Mouse (Mus musculus): ENCODE measurements around the gene Mgat5. TPM values are rescaled to one million over a fixed set of nuclear protein-coding genes. Genes with fewer than 3 reads are reported as not detected.

Mgat5 gene
- total RNA-seq, 2 experiments from 2014 or later: 2.1 to 2.5 TPM

- intact Hi-C loops (cut with DNase I; ENCODE audit: low total_unique reads): no loop called here
- DNase-seq: no peak
Observed at GRCm38 (mm10) chr1:127214585-127215232, 9.9 kb downstream of the Mgat5 start.

DNA sequence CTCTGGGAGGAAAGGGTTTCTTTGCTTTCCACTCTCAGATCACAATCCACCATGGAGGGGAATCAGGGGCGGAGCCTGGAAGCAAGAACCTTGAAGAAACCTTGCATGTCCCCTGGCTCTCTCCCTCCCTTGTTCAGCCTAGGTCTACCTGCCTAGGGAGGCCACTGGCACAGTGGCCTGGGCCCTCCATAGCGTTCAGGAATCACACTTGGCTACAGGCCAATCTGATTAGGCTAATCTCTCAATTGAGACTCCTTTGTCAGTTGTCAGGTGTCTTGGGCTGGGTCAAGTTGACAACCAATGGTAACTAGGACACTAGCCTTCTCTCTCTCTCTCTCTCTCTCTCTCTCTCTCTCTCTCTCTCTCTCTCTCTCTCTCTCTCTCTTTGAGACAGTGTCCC is 12.2 kb downstream of the Mgat5 start:
- intact Hi-C loops (cut with DNase I; ENCODE audit: low total_unique reads): no loop called here
- DNase-seq: no peak

DNA sequence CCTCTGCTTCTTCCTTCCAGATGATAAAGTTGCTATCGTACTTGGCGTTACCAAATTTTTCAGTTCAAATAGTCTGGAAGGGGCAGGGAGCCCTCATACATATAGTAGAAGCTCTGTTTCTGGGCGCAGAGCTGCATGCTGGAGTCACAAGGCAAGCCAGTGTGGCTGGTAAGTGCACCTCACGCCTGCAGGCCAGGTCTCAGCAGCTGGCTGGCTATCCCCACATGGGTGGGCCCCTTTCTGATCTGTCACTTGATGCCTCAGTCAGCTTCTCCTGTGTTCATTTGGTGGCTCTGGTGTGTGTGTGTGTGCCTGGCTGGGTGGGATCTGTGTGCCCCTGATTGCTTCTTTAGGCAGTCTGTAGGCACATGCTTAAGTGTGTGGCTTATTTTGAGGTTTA is 12.8 kb downstream of the Mgat5 start:
- intact Hi-C loops (cut with DNase I; ENCODE audit: low total_unique reads): no loop called here
- no peak for DNase-seq

GRCm38 (mm10) chr1:127218182-127218581 is 13.4 kb downstream of the Mgat5 start:
- intact Hi-C loops (cut with DNase I; ENCODE audit: low total_unique reads): no loop called here
- DNase-seq: no peak

GRCm38 (mm10) chr1:127219161-127219560 is 14.3 kb downstream of the Mgat5 start:
- intact Hi-C loops (cut with DNase I; ENCODE audit: low total_unique reads): no loop called here
- no peak for DNase-seq

- intact Hi-C loops (cut with DNase I; ENCODE audit: low total_unique reads): no loop called here
- DNase-seq: no peak
Observed at GRCm38 (mm10) chr1:127219621-127220020, 14.8 kb downstream of the Mgat5 start.

- DNase-seq: no peak
- intact Hi-C loops (cut with DNase I; ENCODE audit: low total_unique reads): no loop called here
Observed at GRCm38 (mm10) chr1:127221998-127222736, 17.4 kb downstream of the Mgat5 start.

- DNase-seq: no peak
- intact Hi-C loops (cut with DNase I; ENCODE audit: low total_unique reads): no loop called here
Observed at GRCm38 (mm10) chr1:127225060-127225459, 20.2 kb downstream of the Mgat5 start.

- no peak for DNase-seq
- intact Hi-C loops (cut with DNase I; ENCODE audit: low total_unique reads): no loop called here
Observed at GRCm38 (mm10) chr1:127229011-127229410, 24.2 kb downstream of the Mgat5 start.

GRCm38 (mm10) chr1:127230468-127230867 is 25.7 kb downstream of the Mgat5 start:
- intact Hi-C loops (cut with DNase I; ENCODE audit: low total_unique reads): no loop called here
- DNase-seq: no peak

DNA sequence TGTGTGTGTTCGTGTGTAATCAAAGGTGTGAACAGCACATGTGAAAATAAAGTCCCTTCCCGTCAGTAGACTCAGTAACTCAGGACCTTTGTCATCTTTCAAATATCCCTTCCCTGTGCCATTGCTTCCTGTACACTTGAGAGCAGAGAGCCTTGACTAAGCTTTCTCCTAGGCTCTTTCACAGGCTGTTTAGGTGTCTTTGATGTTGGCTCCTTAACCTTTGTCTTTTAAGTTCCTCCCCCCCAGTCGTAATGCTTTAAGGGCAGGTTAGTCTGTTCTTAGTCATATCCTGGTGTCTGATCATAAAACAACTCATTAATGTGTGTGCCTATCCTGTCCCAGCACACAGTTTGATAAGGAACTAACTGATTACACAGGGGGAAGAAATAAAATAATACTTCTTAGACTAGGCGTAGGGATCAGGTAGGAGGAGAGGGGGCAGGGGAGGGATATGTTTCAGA is 28.4 kb downstream of the Mgat5 start:
- no peak for DNase-seq
- intact Hi-C loops (cut with DNase I; ENCODE audit: low total_unique reads): no loop called here

DNA sequence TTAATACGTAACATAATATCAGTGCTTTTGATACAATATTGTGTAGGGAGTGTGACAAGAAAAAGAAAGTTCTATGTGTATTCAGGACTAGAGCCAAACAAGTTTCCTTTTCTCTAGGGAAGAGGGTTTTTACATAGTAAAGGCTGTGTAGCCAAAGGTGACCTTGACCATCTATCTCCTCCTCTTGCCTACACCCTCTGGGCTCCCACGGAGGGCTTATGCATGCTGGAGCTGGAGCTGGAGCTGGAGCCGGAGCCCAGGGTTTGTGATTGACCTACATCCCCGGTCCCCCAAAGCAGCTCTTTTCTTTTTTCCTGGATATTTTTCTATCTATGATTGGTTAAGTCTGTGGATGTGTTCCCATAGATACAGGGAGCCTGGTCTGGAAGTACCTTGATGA is 30.3 kb downstream of the Mgat5 start:
- no peak for DNase-seq
- intact Hi-C loops (cut with DNase I; ENCODE audit: low total_unique reads): no loop called here

DNA sequence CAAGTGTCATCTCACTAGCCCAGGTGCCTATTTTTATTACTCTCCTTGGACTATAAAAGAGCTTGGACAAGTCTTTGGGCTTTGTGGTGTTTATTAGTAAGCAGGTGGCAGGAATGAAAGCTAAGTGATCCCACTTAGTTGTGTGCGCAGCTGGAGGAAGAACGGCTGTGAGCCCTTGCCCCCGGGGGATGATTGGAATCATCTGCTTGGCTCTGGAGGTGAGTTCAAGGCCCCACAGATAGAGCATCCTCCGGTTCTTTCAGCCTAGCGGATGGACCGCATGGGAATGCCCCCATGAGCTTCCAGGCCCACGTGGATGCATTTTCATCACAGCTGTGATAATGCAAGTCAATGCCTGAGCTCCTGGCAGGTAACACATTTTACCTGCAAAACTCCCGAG is 31.6 kb downstream of the Mgat5 start:
- intact Hi-C loops (cut with DNase I; ENCODE audit: low total_unique reads): no loop called here
- no peak for DNase-seq

DNA sequence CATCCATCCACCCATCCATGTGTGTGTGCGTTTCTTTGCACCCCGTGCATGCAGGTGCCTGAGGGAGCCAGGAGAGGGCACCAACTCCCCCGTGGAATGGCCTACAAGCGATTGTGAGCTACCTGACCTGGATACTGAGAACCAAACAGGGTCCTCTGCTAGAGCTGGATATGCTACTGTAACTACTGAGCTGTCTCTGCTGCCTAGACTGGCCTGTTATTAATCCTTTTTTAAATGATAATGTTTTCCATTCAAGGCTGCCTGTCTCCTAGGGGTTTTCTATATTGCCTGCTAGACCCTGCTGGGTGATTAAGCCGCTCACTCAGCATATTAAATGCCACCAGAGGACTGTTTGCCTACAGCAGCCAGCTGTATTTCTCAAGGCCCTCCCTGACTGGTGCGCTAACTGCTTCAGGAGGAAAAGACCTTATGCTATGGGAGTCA is 34.1 kb downstream of the Mgat5 start:
- intact Hi-C loops (cut with DNase I; ENCODE audit: low total_unique reads): no loop called here
- no peak for DNase-seq

GRCm38 (mm10) chr1:127239914-127240313 is 35.1 kb downstream of the Mgat5 start:
- DNase-seq: no peak
- intact Hi-C loops (cut with DNase I; ENCODE audit: low total_unique reads): no loop called here

- DNase-seq: no peak
- intact Hi-C loops (cut with DNase I; ENCODE audit: low total_unique reads): no loop called here
Observed at GRCm38 (mm10) chr1:127242151-127242887, 37.5 kb downstream of the Mgat5 start.

GRCm38 (mm10) chr1:127242888-127243588 is 38.2 kb downstream of the Mgat5 start:
- DNase-seq: no peak
- intact Hi-C loops (cut with DNase I; ENCODE audit: low total_unique reads): no loop called here

- intact Hi-C loops (cut with DNase I; ENCODE audit: low total_unique reads): no loop called here
- DNase-seq: no peak
Observed at GRCm38 (mm10) chr1:127244054-127244770, 39.4 kb downstream of the Mgat5 start.

- intact Hi-C loops (cut with DNase I; ENCODE audit: low total_unique reads): no loop called here
Observed at GRCm38 (mm10) chr1:127246158-127246557, 41.3 kb downstream of the Mgat5 start.

More at GRCm38 (mm10) chr1:127246158-127246557, 41.3 kb downstream of the Mgat5 start:
- DNase-seq: no peak
